Mouse (Mus musculus) lung, postnatal 10 days (tissue): ENCODE measurements at regions not wholly inside any gene's neighbourhood (a gene's known extent, or its start where the extent isn't known, plus 50 kb on each side); places are given as distances from the start of the nearest gene placed in this dataset.
"Not testable (repeated sequence)": the region's sequence is repeated elsewhere in the genome, so short reads cannot be mapped to it uniquely, and the experiment has no call there.

ENCODE experiments used
- DNase-seq: peaks from one replicate; pipeline ENCODE4 v3.0.0; 2021

- no peak for DNase-seq
Measured at GRCm38 (mm10) chr1:80969927-80970326, 106.8 kb upstream of the Nyap2 start.

- no peak for DNase-seq
Measured at GRCm38 (mm10) chr1:80969194-80969593, 107.6 kb upstream of the Nyap2 start.

- DNase-seq: no peak
Measured at GRCm38 (mm10) chr1:80965792-80966191, 111.0 kb upstream of the Nyap2 start.

GRCm38 (mm10) chr1:80964376-80964775 is 112.4 kb upstream of the Nyap2 start:
- no peak for DNase-seq

- no peak for DNase-seq
Measured at GRCm38 (mm10) chr1:80963838-80964237, 112.9 kb upstream of the Nyap2 start.

GRCm38 (mm10) chr1:80950406-80950805 is 126.3 kb upstream of the Nyap2 start:
- DNase-seq: no peak

- not testable (repeated sequence) for DNase-seq
Measured at GRCm38 (mm10) chr1:80946049-80946448, 130.7 kb upstream of the Nyap2 start.

- DNase-seq: no peak
Measured at GRCm38 (mm10) chr1:80939372-80939771, 137.4 kb upstream of the Nyap2 start.

GRCm38 (mm10) chr1:80899281-80899680 is 141.0 kb upstream of the Dock10 start:
- no peak for DNase-seq

GRCm38 (mm10) chr1:80874140-80874849 is 116.0 kb upstream of the Dock10 start:
- DNase-seq: no peak

- DNase-seq: no peak
Measured at GRCm38 (mm10) chr1:80873596-80873995, 115.3 kb upstream of the Dock10 start.

GRCm38 (mm10) chr1:80868805-80869204 is 110.5 kb upstream of the Dock10 start:
- DNase-seq: peak; percentile 24

- DNase-seq: no peak
Measured at GRCm38 (mm10) chr1:80856981-80857380, 98.7 kb upstream of the Dock10 start.

- DNase-seq: no peak
Measured at GRCm38 (mm10) chr1:80854945-80855656, 96.8 kb upstream of the Dock10 start.

- DNase-seq: peak; percentile 44
Measured at GRCm38 (mm10) chr1:80854289-80854701, 96.0 kb upstream of the Dock10 start.

- DNase-seq: no peak
Measured at GRCm38 (mm10) chr1:80852761-80853160, 94.4 kb upstream of the Dock10 start.

- peak; percentile 16 for DNase-seq
Measured at GRCm38 (mm10) chr1:80830196-80830794, 72.0 kb upstream of the Dock10 start.

- no peak for DNase-seq
Measured at GRCm38 (mm10) chr1:80826383-80826782, 68.1 kb upstream of the Dock10 start.

GRCm38 (mm10) chr1:80823953-80824352 is 65.6 kb upstream of the Dock10 start:
- DNase-seq: no peak

GRCm38 (mm10) chr1:80822185-80822584 is 63.9 kb upstream of the Dock10 start:
- DNase-seq: no peak

- DNase-seq: no peak
Measured at GRCm38 (mm10) chr1:80812906-80813305, 54.6 kb upstream of the Dock10 start.
